Mouse (Mus musculus): ENCODE measurements around the gene Plekhm3.

The Plekhm3 gene

DNA sequence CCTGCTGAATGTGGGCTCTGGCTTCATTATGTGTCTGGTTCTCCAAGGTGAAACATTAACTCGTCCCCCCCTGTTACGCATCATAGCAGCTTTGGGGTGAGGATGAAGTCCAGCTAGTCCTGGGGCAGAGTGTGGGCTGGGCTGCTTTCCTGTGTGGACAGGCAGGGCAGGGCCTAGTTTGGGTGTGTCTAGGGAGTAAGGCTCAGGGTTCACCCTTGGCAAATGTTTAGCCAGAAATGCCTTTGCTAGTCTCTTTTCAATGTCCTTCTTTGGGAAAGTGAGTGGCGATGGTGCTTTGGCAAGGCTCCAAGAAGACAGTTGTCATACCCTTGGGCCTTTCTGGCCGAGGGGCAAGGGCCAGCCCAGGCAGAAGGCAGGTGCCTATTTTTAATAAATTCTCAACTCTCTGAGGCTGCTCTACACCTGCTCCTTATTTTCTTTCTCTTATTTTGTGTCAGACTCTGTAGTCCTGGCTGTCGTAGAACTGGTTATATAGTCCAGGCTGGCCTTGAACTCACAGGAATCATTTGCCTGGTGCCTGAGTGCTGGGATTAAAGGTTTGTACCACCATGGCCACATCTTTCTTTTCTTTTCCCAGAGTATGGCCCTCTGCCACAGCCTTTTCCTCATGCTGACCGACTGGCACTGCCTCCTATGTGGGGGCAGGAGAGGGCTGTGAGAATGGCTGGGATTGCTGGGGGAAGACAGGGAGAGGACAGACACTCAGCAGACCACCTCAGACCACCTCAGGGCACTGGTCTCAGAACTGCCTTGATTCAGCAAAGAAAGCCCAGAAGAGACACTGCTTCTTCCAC is 168.7 kb downstream of the Plekhm3 start:
- in situ Hi-C loops (cut with MboI, MseI) = no loop called here

DNA sequence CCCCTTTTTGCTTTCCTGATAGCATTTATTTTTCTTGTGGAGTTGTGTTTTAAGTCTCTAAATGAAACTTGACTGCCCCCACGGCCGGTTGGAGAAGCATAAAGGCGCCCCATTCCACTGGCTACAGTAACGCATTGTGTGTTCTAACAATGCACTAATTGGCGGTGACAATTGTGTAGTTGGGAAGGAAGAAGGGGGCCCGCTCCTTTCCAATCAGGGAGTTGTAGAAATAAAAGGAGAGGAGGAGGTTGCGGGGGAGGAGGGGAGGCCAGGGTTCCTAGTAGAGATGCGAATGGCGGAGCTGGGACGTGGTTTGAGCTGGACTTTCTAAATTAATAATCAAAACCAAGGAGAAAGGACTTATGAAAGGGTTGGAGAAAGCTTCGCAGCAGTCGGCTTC is 176.8 kb downstream of the Plekhm3 start:
- in situ Hi-C loops (cut with MboI, MseI) = no loop called here

DNA sequence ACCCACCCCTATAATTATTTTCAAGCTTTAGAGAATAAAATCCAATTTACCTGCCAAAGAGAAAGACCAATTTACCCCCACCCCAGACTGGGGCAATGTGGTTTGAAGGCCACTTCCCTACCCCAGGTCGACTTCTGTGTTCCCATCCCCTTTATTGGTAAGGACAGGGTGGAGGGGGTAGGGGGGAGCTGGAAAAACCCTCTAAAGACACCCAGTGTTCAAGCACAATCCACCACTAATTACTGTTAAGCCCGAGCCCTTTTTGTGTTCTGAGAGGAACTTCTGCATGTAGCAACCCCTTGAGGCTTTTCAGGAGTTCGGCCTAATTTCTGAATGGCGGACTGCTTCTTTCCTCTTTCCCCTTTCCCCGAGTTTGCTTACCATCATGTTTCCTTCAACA is 177.2 kb downstream of the Plekhm3 start:
- in situ Hi-C loops (cut with MboI, MseI) = no loop called here

DNA sequence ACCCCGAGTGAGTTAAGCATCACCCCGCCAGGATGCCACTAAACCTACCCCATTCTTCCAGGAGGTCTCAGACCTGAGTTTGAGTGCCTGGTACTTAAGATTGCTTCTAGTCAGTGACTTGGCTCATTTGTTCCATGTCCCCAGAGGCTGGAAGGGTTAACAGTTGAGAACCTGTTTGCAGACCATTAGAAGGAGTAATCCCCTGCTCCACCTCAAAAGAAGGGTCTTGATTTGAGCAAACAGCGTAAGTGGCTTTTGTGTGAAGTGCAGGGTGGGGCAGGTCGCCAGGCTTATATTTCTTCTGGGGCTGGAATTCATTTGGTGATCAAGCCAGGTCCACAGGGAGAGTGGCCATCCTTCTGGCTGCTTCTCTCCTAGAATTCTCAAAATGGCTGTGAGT is 183.3 kb downstream of the Plekhm3 start:
- in situ Hi-C loops (cut with MboI, MseI) = no loop called here

DNA sequence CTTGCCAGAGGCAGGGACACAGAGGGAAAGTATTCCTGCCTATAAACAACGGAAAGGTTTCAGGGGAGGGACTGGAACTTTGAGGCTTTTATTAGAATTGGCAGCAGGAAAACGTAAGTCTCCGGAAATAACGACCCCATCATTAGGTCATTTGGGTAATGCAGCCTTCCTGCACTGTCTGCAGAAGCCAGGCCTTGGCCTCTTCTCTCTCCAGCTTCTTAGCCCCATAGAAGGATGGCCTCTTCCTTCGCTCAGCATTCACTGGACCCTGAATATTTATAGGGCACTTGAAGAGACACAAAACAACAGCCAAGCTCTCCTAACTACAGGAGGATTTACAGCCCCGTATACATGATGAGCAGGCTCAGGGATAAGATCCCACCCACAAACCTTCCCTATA is 186.5 kb downstream of the Plekhm3 start:
- in situ Hi-C loops (cut with MboI, MseI) = no loop called here

DNA sequence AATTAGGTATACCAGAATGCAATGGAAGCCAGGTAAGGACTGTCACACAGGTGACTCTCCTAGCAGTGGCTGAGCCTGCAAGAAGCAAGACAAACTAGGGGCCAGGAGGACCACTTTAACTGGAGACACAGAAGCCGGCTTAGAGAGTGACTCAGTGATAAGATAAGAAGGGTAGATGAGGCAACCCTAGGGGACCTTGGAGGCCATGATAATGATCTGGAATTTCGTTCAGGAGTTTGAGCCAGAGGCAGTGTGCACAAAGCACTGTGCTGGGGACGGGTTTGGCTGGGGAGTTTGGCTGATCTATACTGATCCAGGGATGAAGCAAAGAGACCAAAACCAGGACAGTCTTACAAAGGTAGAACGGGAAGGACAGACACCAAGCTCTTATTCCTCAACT is 195.0 kb downstream of the Plekhm3 start:
- in situ Hi-C loops (cut with MboI, MseI) = no loop called here

DNA sequence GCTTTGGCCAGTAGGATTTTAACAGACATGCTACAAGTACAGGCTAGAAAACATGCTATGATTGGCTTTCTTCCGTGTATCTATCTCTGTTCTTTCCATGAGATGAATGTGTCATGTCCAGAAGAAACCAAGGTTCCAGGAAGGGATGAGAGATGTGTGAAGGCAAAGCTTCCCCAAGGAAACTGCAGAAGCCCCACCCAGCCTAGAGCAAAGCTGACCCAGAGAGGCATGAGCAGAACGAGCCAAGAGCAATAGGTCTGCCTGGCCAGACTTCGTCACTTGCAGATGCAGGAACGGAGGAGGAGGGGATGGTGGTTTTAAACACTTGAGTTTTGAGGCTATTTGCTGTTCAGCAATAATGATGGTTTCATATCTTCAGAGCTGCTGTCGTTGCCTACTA is 198.9 kb downstream of the Plekhm3 start:
- in situ Hi-C loops (cut with MboI, MseI) = no loop called here

DNA sequence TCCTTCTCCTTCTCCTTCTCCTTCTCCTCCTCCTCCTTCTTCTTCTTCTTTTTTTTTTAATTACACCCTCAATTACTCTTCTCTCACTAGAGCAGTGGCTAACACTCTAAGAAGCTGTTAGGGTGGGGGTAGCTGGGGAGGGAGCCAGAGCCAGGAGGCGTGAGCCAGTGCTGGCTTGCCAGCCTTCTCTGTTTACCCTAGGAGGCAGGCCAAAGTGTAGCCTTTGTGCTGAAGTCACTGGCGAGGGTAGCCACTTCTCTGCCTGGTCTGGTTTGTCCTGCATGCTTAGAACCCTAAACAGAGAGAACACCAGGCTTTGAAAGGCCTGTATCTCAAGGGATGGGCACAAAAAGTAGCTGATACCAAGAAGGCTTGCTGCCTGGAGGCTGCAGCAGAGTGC is 199.4 kb downstream of the Plekhm3 start:
- in situ Hi-C loops (cut with MboI, MseI) = no loop called here

DNA sequence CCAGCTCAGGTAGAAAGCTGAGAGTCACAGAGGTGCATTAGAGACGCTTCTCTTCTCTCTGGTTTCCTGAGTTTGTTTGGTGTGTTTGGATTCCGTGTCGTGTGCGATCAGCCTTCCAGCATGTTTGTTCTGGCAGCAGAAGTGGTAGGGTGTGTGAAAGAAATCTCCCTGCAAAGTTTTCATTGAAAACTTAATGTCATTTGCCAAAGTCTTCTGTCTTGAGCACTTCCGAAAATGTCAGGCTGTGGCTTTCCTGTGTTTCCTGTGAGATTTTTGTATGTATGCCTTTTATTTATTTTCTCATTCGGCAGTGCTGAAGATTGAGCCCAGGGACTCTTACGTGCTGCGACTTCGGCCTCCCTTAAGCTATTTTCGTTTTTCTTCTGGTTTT is 200.0 kb downstream of the Plekhm3 start:
- in situ Hi-C loops (cut with MboI, MseI) = no loop called here

DNA sequence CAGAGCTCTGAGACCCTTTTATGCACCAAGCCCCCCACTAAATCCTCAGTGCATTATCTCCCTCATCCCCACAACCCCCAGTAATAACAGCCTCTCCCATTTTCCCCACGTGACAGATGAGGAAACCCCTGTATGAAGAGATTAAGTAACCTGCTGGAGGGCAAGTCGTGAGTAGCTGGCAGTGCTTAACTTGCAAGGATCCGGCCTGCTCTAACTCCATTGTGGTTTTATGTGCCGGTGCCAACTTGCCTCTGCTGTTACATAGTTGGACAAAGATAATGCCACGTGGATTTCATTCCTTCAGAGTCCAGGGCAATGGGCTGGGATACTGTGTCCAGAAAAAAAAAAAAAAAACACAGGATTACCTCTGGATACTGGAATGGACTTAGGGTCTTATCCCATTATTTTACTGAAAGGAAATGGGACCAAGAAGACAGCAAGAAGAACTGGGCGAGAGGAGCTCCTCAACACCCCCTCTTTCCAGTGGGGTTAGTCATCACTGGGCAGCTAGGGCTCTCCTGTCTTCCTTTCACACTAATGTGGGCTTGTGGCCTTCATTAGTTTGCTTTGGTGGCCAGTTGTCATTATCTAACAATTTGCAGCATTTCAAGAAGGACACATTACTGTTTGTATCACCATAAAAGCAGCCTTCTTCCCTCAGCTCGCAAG is 200.5 kb downstream of the Plekhm3 start:
- in situ Hi-C loops (cut with MboI, MseI) = no loop called here

DNA sequence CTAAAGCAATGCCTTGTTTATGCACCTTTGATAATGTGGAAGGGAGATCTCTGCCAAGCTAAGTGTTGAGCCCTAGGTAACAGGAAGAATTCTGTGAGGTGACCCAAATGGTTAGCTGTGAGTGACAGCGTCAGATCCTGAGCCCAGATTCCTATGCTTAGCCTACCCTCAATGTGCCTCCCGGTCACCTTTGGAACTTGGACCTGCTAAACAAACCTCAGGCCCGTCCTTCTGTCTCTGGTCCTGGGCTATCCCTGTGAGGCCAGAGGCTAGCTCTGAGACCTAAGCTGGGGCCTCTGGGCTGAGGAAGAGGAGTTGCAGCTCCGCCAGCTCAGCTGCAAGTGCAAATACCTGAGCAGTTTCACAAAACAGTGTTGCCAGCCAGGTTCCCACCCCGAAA is 202.0 kb downstream of the Plekhm3 start:
- in situ Hi-C loops (cut with MboI, MseI) = no loop called here

DNA sequence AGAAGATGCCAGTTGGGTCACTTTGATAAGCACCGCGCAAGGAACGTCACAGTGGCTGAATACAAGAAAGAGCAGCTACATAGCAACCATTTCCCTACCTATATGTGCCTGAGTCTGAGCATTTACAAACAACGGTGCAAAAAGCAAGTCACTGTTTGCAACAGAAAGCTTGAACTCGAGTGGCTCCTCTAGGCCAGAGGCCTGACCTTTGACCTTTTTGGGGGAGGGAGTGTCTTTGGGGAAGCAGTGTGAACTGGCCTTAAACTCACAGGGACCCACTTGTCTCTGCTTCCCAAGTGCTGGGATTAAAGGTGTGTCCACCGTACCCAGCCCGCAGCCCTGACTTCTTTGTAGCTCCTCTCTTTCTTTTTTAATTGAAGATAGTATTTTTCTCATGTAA is 203.0 kb downstream of the Plekhm3 start:
- in situ Hi-C loops (cut with MboI, MseI) = no loop called here

DNA sequence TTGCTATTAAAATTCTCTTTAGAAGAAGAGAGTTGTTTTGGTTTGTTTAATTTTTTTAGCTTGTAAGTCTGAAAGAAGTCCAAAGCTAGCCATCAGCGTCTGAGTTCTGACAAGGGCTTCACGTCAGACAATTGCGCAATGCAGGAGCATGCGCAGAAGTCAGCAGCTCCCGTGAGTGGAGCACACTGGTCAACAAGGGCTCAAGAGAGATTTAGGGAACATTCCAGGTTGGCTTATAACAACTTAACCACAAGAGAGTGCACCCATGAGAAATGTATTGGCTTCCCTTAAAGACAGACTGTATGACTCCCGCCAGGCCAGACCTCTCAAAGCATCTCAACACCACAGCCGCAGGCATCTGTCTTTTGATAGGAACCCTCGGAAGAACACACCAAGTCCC is 203.5 kb downstream of the Plekhm3 start:
- in situ Hi-C loops (cut with MboI, MseI) = no loop called here

DNA sequence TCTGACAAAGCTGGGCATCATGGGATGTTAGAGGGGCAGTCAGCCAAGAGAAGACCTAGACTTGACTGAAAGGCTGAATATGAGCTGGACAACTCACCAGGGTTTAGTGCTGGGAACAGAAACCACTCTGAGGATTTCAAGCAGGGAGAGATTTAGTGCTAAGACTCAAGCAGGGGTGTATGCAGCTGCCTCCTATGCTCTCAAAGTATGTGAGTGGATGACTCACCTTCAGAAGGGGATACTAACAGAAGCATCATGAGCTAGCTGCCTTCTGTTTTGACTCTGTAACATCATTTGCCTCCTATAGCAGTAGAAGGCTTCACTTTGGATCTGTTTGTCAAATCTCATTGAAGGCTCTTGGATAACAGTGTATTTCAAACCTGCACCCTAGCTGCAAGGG is 212.0 kb downstream of the Plekhm3 start:
- in situ Hi-C loops (cut with MboI, MseI) = loop anchor here (25.0 kb wide), 1 partner anchor 243 kb away; no protein-coding TSS in a partner anchor

DNA sequence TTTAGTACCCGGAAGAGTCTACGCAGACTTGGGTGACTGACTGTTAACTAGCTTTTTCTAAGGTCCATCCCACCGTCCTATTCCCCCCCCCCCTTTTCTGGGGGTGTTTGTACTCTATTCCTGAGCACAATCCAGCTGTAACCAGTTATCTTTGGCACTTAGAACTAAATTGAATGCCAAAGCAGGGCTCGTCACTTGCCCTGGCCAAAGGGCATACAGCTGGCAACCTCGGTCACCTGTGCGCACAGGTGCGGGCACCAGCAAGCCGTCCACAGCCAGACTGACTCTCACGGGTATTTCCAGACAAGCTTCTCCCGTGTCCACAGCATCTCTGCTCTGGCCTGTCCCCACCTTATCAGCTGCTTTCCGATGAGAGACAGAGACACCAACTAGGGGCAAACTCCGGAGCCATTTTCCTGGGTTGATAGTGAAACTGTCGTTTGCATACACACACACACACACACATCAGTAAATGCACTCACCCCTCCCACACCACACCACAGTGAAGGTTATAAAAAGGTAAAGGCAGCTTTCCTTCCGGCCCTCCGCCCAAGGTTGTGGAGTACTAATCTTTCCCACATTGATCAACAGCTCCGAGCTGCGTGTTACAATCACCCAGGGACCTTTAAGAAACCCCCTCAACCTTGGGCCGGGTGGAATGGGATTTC is 213.7 kb downstream of the Plekhm3 start:
- in situ Hi-C loops (cut with MboI, MseI) = loop anchor here (25.0 kb wide), 1 partner anchor 244 kb away; no protein-coding TSS in a partner anchor

DNA sequence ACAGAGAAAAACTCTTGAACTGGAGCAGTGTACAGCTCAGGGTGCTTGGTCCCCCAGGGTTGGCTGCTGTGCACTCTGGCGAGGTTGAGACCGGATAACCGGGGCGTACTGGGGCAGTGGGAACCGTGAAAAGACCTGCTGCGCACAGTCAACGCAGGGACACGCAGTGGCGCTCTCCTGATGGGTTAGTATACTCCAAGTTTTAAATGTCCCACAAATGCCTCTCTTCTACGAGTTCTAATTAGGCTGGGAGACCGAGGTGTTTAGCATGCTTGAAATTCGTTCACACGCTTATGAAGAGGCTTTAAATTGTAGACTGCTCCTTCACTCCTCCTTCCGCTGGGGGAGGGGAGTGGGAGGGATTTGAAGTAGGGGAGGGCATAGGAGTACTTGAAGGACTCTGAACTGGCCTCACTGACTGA is 218.0 kb downstream of the Plekhm3 start:
- in situ Hi-C loops (cut with MboI, MseI) = loop anchor here (5.0 to 25.0 kb wide), 2 partner anchors 46 to 249 kb away; partner anchors contain the start of gene Ccnyl1

DNA sequence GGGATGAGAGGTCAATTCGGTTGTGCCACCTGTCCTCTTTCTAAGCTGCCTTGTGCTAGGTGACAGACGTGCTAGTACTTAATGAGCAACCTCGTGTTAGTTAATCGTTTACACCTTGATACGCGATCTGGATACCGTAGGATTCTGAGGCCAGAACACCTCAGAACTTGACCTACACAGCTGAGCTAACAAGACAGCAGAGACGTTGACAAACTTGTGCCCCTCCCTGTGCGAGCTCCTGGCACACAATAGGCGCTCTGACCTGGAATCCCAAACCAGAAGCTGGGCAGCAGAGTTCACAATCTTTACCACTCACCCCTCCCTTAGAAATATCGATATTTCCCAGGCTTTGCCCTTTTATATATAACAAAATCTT is 218.5 kb downstream of the Plekhm3 start:
- in situ Hi-C loops (cut with MboI, MseI) = loop anchor here (5.0 to 25.0 kb wide), 2 partner anchors 46 to 249 kb away; partner anchors contain the start of gene Ccnyl1

DNA sequence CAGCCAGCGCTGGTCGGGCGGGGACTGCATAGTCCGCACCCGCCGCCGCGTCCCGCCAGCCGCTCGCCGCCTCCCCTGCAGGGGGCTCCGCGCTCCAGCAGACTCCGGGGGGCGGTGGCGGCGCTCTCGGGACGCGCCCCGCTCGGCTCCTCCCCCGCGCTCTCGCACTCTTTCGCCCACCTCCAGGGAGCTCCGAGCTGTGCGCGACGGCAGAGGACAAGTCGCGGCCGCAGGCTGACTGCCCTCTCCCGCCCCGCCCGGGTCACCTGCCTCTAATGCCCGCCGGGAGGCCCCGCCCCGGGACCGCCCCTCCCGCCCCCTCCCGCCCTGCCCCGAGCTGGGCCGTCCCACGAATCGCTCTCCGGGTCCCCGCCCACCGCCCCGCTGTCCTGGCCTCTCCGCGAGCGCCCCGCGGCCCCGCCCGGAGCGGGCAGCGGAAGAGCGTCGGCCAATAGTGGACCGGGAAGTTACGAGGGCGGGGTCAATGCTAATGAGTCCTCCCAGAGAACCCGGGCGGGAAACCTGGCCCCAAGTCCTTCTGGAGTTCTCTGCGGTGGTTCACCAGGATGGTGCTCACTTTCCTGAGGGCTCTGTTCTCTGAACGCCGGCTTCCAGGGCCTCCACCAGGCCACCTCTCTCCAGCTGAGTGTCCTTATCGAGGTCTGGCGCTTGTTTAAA is 219.0 kb downstream of the Plekhm3 start, which contains the start of gene Fzd5:
TSS of gene Fzd5 (minus strand) at position 250 of the 678 bp plus-strand sequence.
- in situ Hi-C loops (cut with MboI, MseI) = loop anchor here (5.0 to 25.0 kb wide), 2 partner anchors 45 to 250 kb away; partner anchors contain the start of gene Ccnyl1

DNA sequence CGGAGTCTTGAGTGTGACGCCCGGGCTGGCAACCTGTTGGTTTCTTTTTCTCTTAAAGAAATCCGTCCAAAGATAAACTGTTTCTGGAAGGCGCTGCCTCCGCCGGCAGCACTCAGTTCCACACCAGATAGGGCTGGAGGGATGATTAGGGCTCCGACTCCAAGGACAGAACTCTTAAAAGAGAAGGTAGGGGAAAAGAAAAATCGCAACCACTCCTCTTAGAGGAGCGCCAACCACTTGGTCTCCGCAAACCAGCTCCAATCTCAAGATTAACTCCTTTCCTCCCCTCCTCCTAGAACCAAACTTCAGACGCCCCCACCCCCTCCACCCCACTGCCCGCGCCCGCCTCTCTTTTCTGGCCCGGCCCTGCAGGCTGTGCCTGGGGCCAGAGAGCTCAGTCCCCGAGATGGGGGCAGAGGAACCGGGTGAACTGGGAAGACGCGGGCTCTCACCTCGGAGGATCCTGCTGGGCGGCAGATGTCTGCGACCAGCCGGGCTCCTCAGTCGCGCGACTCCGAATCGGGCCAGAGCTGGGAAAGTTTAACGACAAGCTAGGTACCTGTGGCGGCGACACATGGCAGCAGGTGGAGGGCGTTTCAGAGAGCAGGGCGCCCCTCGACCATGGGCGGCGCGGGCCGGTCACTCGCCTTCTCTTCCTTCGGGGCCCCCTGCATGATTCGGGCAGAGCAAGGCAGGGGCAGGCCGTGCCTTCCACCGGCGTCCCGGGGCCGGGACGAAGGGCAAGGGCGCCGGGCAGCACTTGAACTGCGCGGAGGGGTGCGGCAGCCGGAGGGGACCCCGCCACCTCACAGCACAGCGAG is 219.7 kb downstream of the Plekhm3 start:
- in situ Hi-C loops (cut with MboI, MseI) = loop anchor here (5.0 to 25.0 kb wide), 2 partner anchors 45 to 250 kb away; partner anchors contain the start of gene Ccnyl1

Measured in T-helper 1 cell (primary cell).